Mouse (Mus musculus) thymus, adult 2 months (tissue): ENCODE results near the gene Plk3. TPM values are rescaled to one million over a fixed set of nuclear protein-coding genes. Genes with fewer than 3 reads are reported as not detected.

Experiments
- DNase-seq: peaks from one replicate; pipeline ENCODE4 v3.0.0; 2021
- H3K27ac ChIP-seq: fragments of 200-500 bp; 2 replicates; pipeline ENCODE4 v1.5.1; 2012; ENCODE audit warnings: low read length, control low read depth; ENCODE audit not compliant: control insufficient read depth, insufficient read depth
- H3K27me3 ChIP-seq: fragments of 200-500 bp; 2 replicates; pipeline ENCODE4 v1.6.1; 2012; ENCODE audit warnings: mild to moderate bottlenecking, low read length, moderate library complexity, mixed read lengths; ENCODE audit not compliant: control insufficient read depth, insufficient read depth
- H3K36me3 ChIP-seq: fragments of 200-500 bp; 2 replicates; pipeline ENCODE4 v1.6.1; 2012; ENCODE audit warnings: mild to moderate bottlenecking, low read length, moderate library complexity; ENCODE audit not compliant: control insufficient read depth, insufficient read depth
- H3K4me1 ChIP-seq: fragments of 200-500 bp; replicated peaks from 2 replicates; pipeline ENCODE4 v1.6.1; 2012; ENCODE audit warnings: low read length; ENCODE audit not compliant: control insufficient read depth, insufficient read depth
- H3K4me3 ChIP-seq: fragments of 200-500 bp; 2 replicates; pipeline ENCODE4 v1.5.1; 2012; ENCODE audit warnings: mild to moderate bottlenecking, low read length, control low read depth, moderate library complexity; ENCODE audit not compliant: control insufficient read depth, insufficient read depth
- CTCF ChIP-seq: fragments of 200-500 bp; IDR thresholded peaks from 2 replicates; pipeline ENCODE4 v1.5.1; 2012; ENCODE audit warnings: mild to moderate bottlenecking, control low read depth, low read length, moderate library complexity, borderline replicate concordance; ENCODE audit not compliant: control insufficient read depth, poor library complexity, insufficient read depth; ENCODE audit errors: extremely low read depth
- POLR2A ChIP-seq: fragments of 200-500 bp; IDR thresholded peaks from 2 replicates; pipeline ENCODE4 v1.6.1; 2012; ENCODE audit warnings: mild to moderate bottlenecking, low read length, control low read depth, moderate library complexity; ENCODE audit not compliant: control insufficient read depth, poor library complexity, insufficient read depth; ENCODE audit errors: extremely low read depth
- WGBS: fragments of 180-500 bp; shearing (Covaris S2); methylation state at CpG from one replicate; pipeline ENCODE4 v1.1.7; 2018; 5-methylcytosine and 5-hydroxymethylcytosine counted together
- polyA plus RNA-seq: library from polyadenylated mRNA; depleted of rRNA; stranded (reverse); fragments of >200 nt; gene quantifications from 2 replicates; pipeline ENCODE4 v1.2.3, GENCODE M21; 2012

The Plk3 gene
- polyA plus RNA-seq, 1 experiment, result 21.4 TPM

- Histone ChIP-seq H3K4me1 (peaks cover 9% of the 10 kb centered on the region), H3K36me3 (no peaks in the 10 kb centered on the region), H3K4me3 (no peak overlapping the region), H3K27ac (no peak overlapping the region), H3K27me3 (no peaks in the 10 kb centered on the region)
- TF ChIP-seq POLR2A (no peak), CTCF (no peak)
- 69% methylated on average over 16 of the region's 17 CpGs for WGBS
- DNase-seq, result no peak
Measured at GRCm38 (mm10) chr4:117138295-117139216, 4.8 kb upstream of the Plk3 start.

DNA sequence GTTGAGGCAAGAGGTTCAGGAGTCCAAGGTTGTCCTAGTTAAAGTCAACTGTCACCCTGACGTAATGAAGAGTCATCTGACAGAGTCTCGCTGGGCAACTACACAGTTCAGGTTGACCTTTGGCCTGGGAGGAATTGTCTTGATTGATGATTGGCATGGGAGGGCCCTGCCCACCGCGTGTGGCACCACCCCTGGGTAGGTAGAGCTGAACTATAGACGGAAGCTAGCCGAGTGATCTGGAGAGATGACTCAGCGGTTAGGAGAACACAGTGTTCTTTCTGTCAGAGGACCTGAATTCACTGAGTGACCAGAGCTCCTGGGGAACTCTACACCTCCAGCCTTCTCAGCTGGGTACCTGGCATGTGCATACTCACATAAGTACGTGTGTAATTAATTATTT is 2.3 kb upstream of the Plk3 start:
- peaks cover 14% of the 10 kb centered on the region for H3K4me1 ChIP-seq
- no peak overlapping the region for H3K4me3 ChIP-seq
- TF ChIP-seq CTCF (no peak), POLR2A (no peak)
- no peak overlapping the region for H3K27ac ChIP-seq
- WGBS, result 66% methylated on average over 8 of the region's 8 CpGs
- no peaks in the 10 kb centered on the region for H3K36me3 ChIP-seq
- no peak for DNase-seq
- no peaks in the 10 kb centered on the region; the same call in 1 of the 2 replicates for H3K27me3 ChIP-seq

GRCm38 (mm10) chr4:117134601-117134995 is 835 bp upstream of the Plk3 start:
- WGBS, result 42% methylated on average over 2 of the region's 2 CpGs
- no peak for DNase-seq
- Histone ChIP-seq H3K4me1 (peaks cover 14% of the 10 kb centered on the region), H3K27me3 (no peaks in the 10 kb centered on the region; the same call in 1 of the 2 replicates), H3K27ac (peak overlapping the region; percentile 23; the same call in 1 of the 2 replicates), H3K4me3 (no peak overlapping the region), H3K36me3 (no peaks in the 10 kb centered on the region)
- no peak for TF ChIP-seq CTCF
- TF ChIP-seq POLR2A, result no peak

- Histone ChIP-seq H3K4me3 (peak overlapping the region; percentile 61), H3K4me1 (peaks cover 13% of the 10 kb centered on the region), H3K36me3 (no peaks in the 10 kb centered on the region), H3K27me3 (no peaks in the 10 kb centered on the region; the same call in 1 of the 2 replicates), H3K27ac (no peak overlapping the region)
- under 1% methylated on average over 42 of the region's 42 CpGs for WGBS
- TF ChIP-seq CTCF, result no peak
- no peak for TF ChIP-seq POLR2A
- no peak for DNase-seq
Measured at GRCm38 (mm10) chr4:117133366-117133796, 382 bp downstream of the Plk3 start.

DNA sequence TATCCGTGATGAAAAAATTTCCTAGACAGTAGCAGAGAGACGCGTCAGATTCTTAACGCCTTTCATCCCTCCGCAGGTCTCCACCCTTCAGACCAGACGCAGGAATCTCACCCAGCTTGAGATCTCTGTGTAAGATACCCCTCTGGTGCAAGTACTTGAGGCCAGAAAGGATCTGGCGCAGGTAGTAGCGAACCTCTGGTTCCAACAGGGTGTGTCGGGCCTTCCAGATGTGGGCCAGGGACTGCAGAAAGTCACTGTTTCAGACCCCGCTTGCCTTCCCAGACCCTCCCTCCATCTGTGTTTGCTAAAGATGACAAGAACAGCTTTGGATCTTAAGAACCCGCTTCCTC is 994 bp downstream of the Plk3 start:
- H3K36me3 ChIP-seq, result no peaks in the 10 kb centered on the region
- no peak overlapping the region for H3K27ac ChIP-seq
- WGBS, result 85% methylated on average over 11 of the region's 11 CpGs
- DNase-seq, result no peak
- H3K4me1 ChIP-seq, result peaks cover 11% of the 10 kb centered on the region
- peak overlapping the region; percentile 61 for H3K4me3 ChIP-seq
- no peak for TF ChIP-seq POLR2A
- TF ChIP-seq CTCF, result no peak
- H3K27me3 ChIP-seq, result no peaks in the 10 kb centered on the region; the same call in 1 of the 2 replicates

GRCm38 (mm10) chr4:117131890-117132793 is 1.6 kb downstream of the Plk3 start:
- DNase-seq, result no peak
- TF ChIP-seq POLR2A (no peak), CTCF (no peak)
- Histone ChIP-seq H3K27me3 (no peaks in the 10 kb centered on the region; the same call in 1 of the 2 replicates), H3K27ac (no peak overlapping the region), H3K4me1 (peaks cover 11% of the 10 kb centered on the region), H3K4me3 (0 out of 2 replicates have a peak overlapping the region, but pooled peaks have one; percentile 61), H3K36me3 (no peaks in the 10 kb centered on the region)
- WGBS, result 85% methylated on average over 7 of the region's 7 CpGs
